In genomic region chr13:103886503-103886902, GRCm38 (mm10) we compare ENCODE assay signal across 27 mouse cellular contexts.
"Had no signal": no experiment of that assay in that cellular context is flagged by ENCODE, and none has a peak within 500 bp of the region (broad histone marks: within the 10 kb centered on the region; RNA-seq: fewer than 3 reads in every experiment).

No protein-coding gene starts in this region.

- DNase-seq: cerebellum, adult 8-10 months; cerebellum, adult 9-10 months; cerebellum, adult 9-11 months; cerebellum, postnatal 10 days; cerebellum, postnatal 14 days; cerebellum, postnatal 25 days; cerebellum, postnatal 36 days; embryo, embryonic 11 days; forebrain, postnatal 0 days; gastrocnemius, postnatal 10 days; gastrocnemius, postnatal 14 days; gastrocnemius, postnatal 25 days; gastrocnemius, postnatal 36 days; heart, adult 11 months; heart, adult 18-20 months; heart, adult 2 months had no signal

- ATAC-seq: forebrain, embryonic 13.5 days; forebrain, embryonic 14.5 days; forebrain, embryonic 15.5 days; forebrain, embryonic 16.5 days; forebrain, postnatal 0 days had no signal

- H3K4me1 ChIP-seq: embryonic facial prominence, embryonic 15.5 days; forebrain, embryonic 15.5 days had no signal

- H3K27ac ChIP-seq: embryonic facial prominence, embryonic 10.5 days; embryonic facial prominence, embryonic 12.5 days; embryonic facial prominence, embryonic 13.5 days; embryonic facial prominence, embryonic 15.5 days; forebrain, embryonic 10.5 days; forebrain, embryonic 12.5 days; forebrain, embryonic 13.5 days; forebrain, embryonic 15.5 days; heart, adult 2 months had no signal

- H3K9me3 ChIP-seq: embryonic facial prominence, embryonic 10.5 days; embryonic facial prominence, embryonic 12.5 days; embryonic facial prominence, embryonic 13.5 days; embryonic facial prominence, embryonic 15.5 days; forebrain, embryonic 10.5 days; forebrain, embryonic 12.5 days; forebrain, embryonic 13.5 days; forebrain, embryonic 15.5 days had no signal

- H3K4me3 ChIP-seq: embryonic facial prominence, embryonic 10.5 days; embryonic facial prominence, embryonic 12.5 days; embryonic facial prominence, embryonic 13.5 days; embryonic facial prominence, embryonic 15.5 days; erythroblast, embryonic 14.5 days; forebrain, embryonic 10.5 days; forebrain, embryonic 12.5 days; forebrain, embryonic 13.5 days; forebrain, embryonic 15.5 days; heart, adult 2 months had no signal

- H3K27me3 ChIP-seq: embryonic facial prominence, embryonic 12.5 days; embryonic facial prominence, embryonic 13.5 days; embryonic facial prominence, embryonic 15.5 days; forebrain, embryonic 12.5 days; forebrain, embryonic 13.5 days; forebrain, embryonic 15.5 days had no signal

- H3K36me3 ChIP-seq: forebrain, embryonic 12.5 days; forebrain, embryonic 15.5 days had no signal
